Mouse (Mus musculus): ENCODE measurements around the gene Gm7544.

DNA sequence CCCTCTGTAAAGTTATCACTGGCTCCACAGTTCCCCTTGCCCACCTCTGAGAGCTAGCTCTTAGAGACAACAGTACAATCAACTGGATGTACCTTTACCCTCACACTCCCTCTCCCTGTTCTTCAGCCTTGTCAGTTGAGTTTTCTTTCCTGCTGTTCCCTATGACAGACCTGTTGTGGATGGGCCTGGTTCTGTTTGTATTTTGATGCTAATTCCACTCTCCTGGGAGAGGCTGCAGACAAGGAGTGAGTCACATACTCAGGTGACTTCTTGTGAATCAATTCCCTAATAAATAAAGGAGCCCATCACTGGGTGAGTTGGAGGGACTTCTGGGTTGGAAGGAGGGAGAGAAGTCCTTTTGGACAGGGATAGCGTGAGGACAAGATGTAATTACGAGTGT, 7.2 kb downstream of the Gm7544 start:
- TF ChIP-seq CTCF (IDR thresholded peaks at IDR 0.05; ENCODE audit: borderline replicate concordance, extremely low read depth, insufficient read depth, insufficient read length), result no peak
- TF ChIP-seq POLR2A (IDR thresholded peaks at IDR 0.05; ENCODE audit: borderline replicate concordance, extremely low read depth, insufficient read depth, insufficient read length, poor library complexity, severe bottlenecking), result no peak
